Mouse (Mus musculus) forebrain, embryonic 15.5 days (tissue): ENCODE measurements at regions not wholly inside any gene's neighbourhood (a gene's known extent, or its start where the extent isn't known, plus 50 kb on each side); places are given as distances from the start of the nearest gene placed in this dataset.
"Not testable (repeated sequence)": the region's sequence is repeated elsewhere in the genome, so short reads cannot be mapped to it uniquely, and the experiment has no call there.

Experiments used
- ATAC-seq: fragments of 200-750 bp; cut with Nextera tagmentation; replicated peaks from 2 replicates; pipeline ENCODE4 v1.8.0; 2017; ENCODE audit warnings: mild to moderate bottlenecking, moderate TSS enrichment, moderate library complexity
- H3K27ac ChIP-seq: fragments of 300-500 bp; sonication (generic); replicated peaks from 2 replicates; pipeline ENCODE4 v1.5.1; 2015; ENCODE audit warnings: mild to moderate bottlenecking, inconsistent platforms
- H3K27me3 ChIP-seq: fragments of 300-500 bp; sonication (generic); 2 replicates; pipeline ENCODE4 v1.6.1; 2015; ENCODE audit warnings: inconsistent platforms
- H3K36me3 ChIP-seq: fragments of 300-500 bp; sonication (generic); 2 replicates; pipeline ENCODE4 v1.6.1; 2015; ENCODE audit warnings: mild to moderate bottlenecking, inconsistent platforms
- H3K4me1 ChIP-seq: fragments of 300-500 bp; sonication (generic); 2 replicates; pipeline ENCODE4 v1.6.1; 2015; ENCODE audit warnings: inconsistent platforms
- H3K4me2 ChIP-seq: fragments of 300-500 bp; sonication (generic); replicated peaks from 2 replicates; pipeline ENCODE4 v1.6.1; 2015; ENCODE audit warnings: mild to moderate bottlenecking, inconsistent platforms
- H3K4me3 ChIP-seq: fragments of 300-500 bp; sonication (generic); 2 replicates; pipeline ENCODE4 v1.5.1; 2015; ENCODE audit warnings: mild to moderate bottlenecking, inconsistent platforms
- H3K9ac ChIP-seq: fragments of 300-500 bp; sonication (generic); replicated peaks from 2 replicates; pipeline ENCODE4 v1.6.1; 2015; ENCODE audit warnings: mild to moderate bottlenecking, inconsistent platforms
- H3K9me3 ChIP-seq: fragments of 300-500 bp; sonication (generic); 2 replicates; pipeline ENCODE4 v1.6.1; 2016; ENCODE audit warnings: inconsistent platforms
- whole genome bisulfite sequencing: fragments of 180-500 bp; shearing (Covaris S2); methylation state at CpG from one replicate; pipeline ENCODE4 v1.1.7; 2015; ENCODE audit warnings: mixed read lengths; 5-methylcytosine and 5-hydroxymethylcytosine counted together

- H3K36me3 ChIP-seq, H3K27me3 ChIP-seq, ATAC-seq, H3K4me1 ChIP-seq, H3K4me3 ChIP-seq, H3K27ac ChIP-seq, H3K4me2 ChIP-seq, H3K9ac ChIP-seq, H3K9me3 ChIP-seq: not testable (repeated sequence)
- WGBS = 95% methylated on average over 4 of the region's 4 CpGs
Observed at GRCm38 (mm10) chr3:72552597-72552996, 415.1 kb downstream of the Sis start.

GRCm38 (mm10) chr3:72534010-72534409 is 433.7 kb downstream of the Sis start:
- Histone ChIP-seq H3K9me3 (no peaks in the 10 kb centered on the region), H3K4me3 (no peak overlapping the region), H3K9ac (no peak overlapping the region), H3K36me3 (no peaks in the 10 kb centered on the region), H3K27me3 (no peaks in the 10 kb centered on the region), H3K4me2 (no peak overlapping the region), H3K27ac (no peak overlapping the region), H3K4me1 (no peaks in the 10 kb centered on the region)
- WGBS = 83% methylated on average over 4 of the region's 4 CpGs
- no peak for ATAC-seq

GRCm38 (mm10) chr3:72525771-72526170 is 441.9 kb downstream of the Sis start:
- H3K9me3 ChIP-seq, H3K36me3 ChIP-seq, H3K27me3 ChIP-seq, ATAC-seq, H3K4me3 ChIP-seq, H3K9ac ChIP-seq, H3K27ac ChIP-seq, H3K4me2 ChIP-seq, H3K4me1 ChIP-seq: not testable (repeated sequence)
- WGBS = 80% methylated on average over 1 of the region's 1 CpGs

GRCm38 (mm10) chr3:72517846-72518245 is 449.8 kb downstream of the Sis start:
- H3K27ac ChIP-seq, ATAC-seq, H3K36me3 ChIP-seq, H3K9ac ChIP-seq, H3K4me3 ChIP-seq, H3K4me2 ChIP-seq, H3K4me1 ChIP-seq, H3K9me3 ChIP-seq, H3K27me3 ChIP-seq: not testable (repeated sequence)
- 87% methylated on average over 3 of the region's 3 CpGs for WGBS

- Histone ChIP-seq H3K9me3 (no peaks in the 10 kb centered on the region), H3K9ac (no peak overlapping the region)
- WGBS = 43% methylated on average over 4 of the region's 4 CpGs
Observed at GRCm38 (mm10) chr3:72504281-72504680, 463.4 kb downstream of the Sis start.

GRCm38 (mm10) chr3:72501754-72502153 is 465.9 kb downstream of the Sis start:
- Histone ChIP-seq H3K27ac (no peak overlapping the region), H3K4me2 (no peak overlapping the region), H3K9ac (no peak overlapping the region), H3K4me1 (no peaks in the 10 kb centered on the region), H3K9me3 (no peaks in the 10 kb centered on the region), H3K4me3 (no peak overlapping the region), H3K27me3 (no peaks in the 10 kb centered on the region), H3K36me3 (no peaks in the 10 kb centered on the region)
- 91% methylated on average over 2 of the region's 2 CpGs for WGBS
- ATAC-seq = no peak

More at GRCm38 (mm10) chr3:72504281-72504680, 463.4 kb downstream of the Sis start:
- no peak overlapping the region for H3K4me3 ChIP-seq
- H3K36me3 ChIP-seq = no peaks in the 10 kb centered on the region
- no peaks in the 10 kb centered on the region for H3K27me3 ChIP-seq
- no peak overlapping the region for H3K4me2 ChIP-seq
- no peak overlapping the region for H3K27ac ChIP-seq
- H3K4me1 ChIP-seq = no peaks in the 10 kb centered on the region
- ATAC-seq = 0 out of 2 replicates have a peak, but pooled peaks have one; percentile 16

GRCm38 (mm10) chr3:72455326-72455725 is 512.3 kb downstream of the Sis start:
- no peaks in the 10 kb centered on the region for H3K36me3 ChIP-seq
- no peaks in the 10 kb centered on the region for H3K27me3 ChIP-seq
- no peak overlapping the region for H3K27ac ChIP-seq
- no peaks in the 10 kb centered on the region for H3K9me3 ChIP-seq
- no peak overlapping the region for H3K4me3 ChIP-seq
- WGBS = 32% methylated on average over 1 of the region's 1 CpGs
- H3K9ac ChIP-seq = no peak overlapping the region
- H3K4me2 ChIP-seq = no peak overlapping the region
- ATAC-seq = no peak
- H3K4me1 ChIP-seq = no peaks in the 10 kb centered on the region
